Mouse (Mus musculus): ENCODE measurements around the gene Por. TPM values are rescaled to one million over a fixed set of nuclear protein-coding genes. Genes with fewer than 3 reads are reported as not detected.

The Por gene
- polyA plus RNA-seq, 1 experiment from 2014 or later = 33.2 TPM

GRCm38 (mm10) chr5:135643869-135644268 lies 26.0 kb upstream of the Por start:
- 86% methylated on average over 8 of the region's 8 CpGs for WGBS
- H3K9ac ChIP-seq (ENCODE audit: low read length) = no peak overlapping the region
- H3K4me1 ChIP-seq (ENCODE audit: control insufficient read depth in 2 of 2, insufficient read depth in 2 of 2, low read length in 2 of 2) = no peaks in the 10 kb centered on the region
- H3K4me3 ChIP-seq (ENCODE audit: control insufficient read depth in 1 of 2, insufficient read depth in 1 of 2, low read depth in 1 of 2, low read length in 2 of 2) = no peak overlapping the region
- H3K27me3 ChIP-seq (ENCODE audit: control insufficient read depth, insufficient read depth, low read length) = no peaks in the 10 kb centered on the region
- H3K36me3 ChIP-seq (ENCODE audit: control insufficient read depth, insufficient read depth, low read length) = peaks cover 24% of the 10 kb centered on the region
- ATAC-seq (ENCODE audit: insufficient number of reproducible peaks, insufficient read depth, low FRiP score, low read depth) = no peak
- H3K9me3 ChIP-seq (ENCODE audit: control insufficient read depth, low read length) = no peaks in the 10 kb centered on the region
- H3K4me2 ChIP-seq (ENCODE audit: low read length) = no peak overlapping the region
- no peak overlapping the region for H3K27ac ChIP-seq (replicated peaks in 1 of 2; ENCODE audit: control insufficient read depth in 1 of 2, insufficient read depth in 1 of 2, low read depth in 2 of 2, low read length in 2 of 2)

DNA sequence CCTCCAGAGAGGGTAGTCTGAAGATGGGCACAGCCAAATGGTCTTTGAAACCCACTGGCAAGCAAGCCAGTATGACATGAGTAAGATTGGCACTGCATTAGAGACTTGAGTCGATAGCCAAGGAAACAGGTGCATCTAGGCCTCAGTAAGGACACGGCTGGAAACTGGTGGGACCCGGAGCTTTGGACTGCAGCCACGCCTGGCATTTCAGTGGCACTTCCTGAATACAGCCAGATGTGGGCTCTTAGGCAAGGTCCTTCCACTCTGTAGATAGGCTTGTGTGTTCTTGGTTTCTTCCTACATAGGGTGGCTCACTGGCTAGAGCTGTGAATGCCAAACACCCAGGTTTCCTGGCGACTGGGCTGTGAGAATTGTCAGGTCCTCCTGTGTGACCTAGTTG lies 24.5 kb upstream of the Por start:
- Histone ChIP-seq H3K27me3 (ENCODE audit: control insufficient read depth, insufficient read depth, low read length) (no peaks in the 10 kb centered on the region), H3K4me1 (ENCODE audit: control insufficient read depth in 2 of 2, insufficient read depth in 2 of 2, low read length in 2 of 2) (no peaks in the 10 kb centered on the region), H3K36me3 (ENCODE audit: control insufficient read depth, insufficient read depth, low read length) (peaks cover 10% of the 10 kb centered on the region), H3K27ac (replicated peaks in 1 of 2; ENCODE audit: control insufficient read depth in 1 of 2, insufficient read depth in 1 of 2, low read depth in 2 of 2, low read length in 2 of 2) (no peak overlapping the region), H3K4me2 (ENCODE audit: low read length) (no peak overlapping the region), H3K4me3 (ENCODE audit: control insufficient read depth in 1 of 2, insufficient read depth in 1 of 2, low read depth in 1 of 2, low read length in 2 of 2) (no peak overlapping the region), H3K9ac (ENCODE audit: low read length) (no peak overlapping the region), H3K9me3 (ENCODE audit: control insufficient read depth, low read length) (no peaks in the 10 kb centered on the region)
- no peak for ATAC-seq (ENCODE audit: insufficient number of reproducible peaks, insufficient read depth, low FRiP score, low read depth)
- WGBS = 76% methylated on average over 5 of the region's 5 CpGs

GRCm38 (mm10) chr5:135646038-135646437 lies 23.8 kb upstream of the Por start:
- Histone ChIP-seq H3K4me1 (ENCODE audit: control insufficient read depth in 2 of 2, insufficient read depth in 2 of 2, low read length in 2 of 2) (no peaks in the 10 kb centered on the region), H3K4me2 (ENCODE audit: low read length) (no peak overlapping the region), H3K27me3 (ENCODE audit: control insufficient read depth, insufficient read depth, low read length) (no peaks in the 10 kb centered on the region), H3K9ac (ENCODE audit: low read length) (no peak overlapping the region), H3K9me3 (ENCODE audit: control insufficient read depth, low read length) (no peaks in the 10 kb centered on the region), H3K4me3 (ENCODE audit: control insufficient read depth in 1 of 2, insufficient read depth in 1 of 2, low read depth in 1 of 2, low read length in 2 of 2) (no peak overlapping the region), H3K27ac (replicated peaks in 1 of 2; ENCODE audit: control insufficient read depth in 1 of 2, insufficient read depth in 1 of 2, low read depth in 2 of 2, low read length in 2 of 2) (no peak overlapping the region), H3K36me3 (ENCODE audit: control insufficient read depth, insufficient read depth, low read length) (peaks cover 7% of the 10 kb centered on the region)
- WGBS = 75% methylated on average over 6 of the region's 6 CpGs
- ATAC-seq (ENCODE audit: insufficient number of reproducible peaks, insufficient read depth, low FRiP score, low read depth) = no peak

DNA sequence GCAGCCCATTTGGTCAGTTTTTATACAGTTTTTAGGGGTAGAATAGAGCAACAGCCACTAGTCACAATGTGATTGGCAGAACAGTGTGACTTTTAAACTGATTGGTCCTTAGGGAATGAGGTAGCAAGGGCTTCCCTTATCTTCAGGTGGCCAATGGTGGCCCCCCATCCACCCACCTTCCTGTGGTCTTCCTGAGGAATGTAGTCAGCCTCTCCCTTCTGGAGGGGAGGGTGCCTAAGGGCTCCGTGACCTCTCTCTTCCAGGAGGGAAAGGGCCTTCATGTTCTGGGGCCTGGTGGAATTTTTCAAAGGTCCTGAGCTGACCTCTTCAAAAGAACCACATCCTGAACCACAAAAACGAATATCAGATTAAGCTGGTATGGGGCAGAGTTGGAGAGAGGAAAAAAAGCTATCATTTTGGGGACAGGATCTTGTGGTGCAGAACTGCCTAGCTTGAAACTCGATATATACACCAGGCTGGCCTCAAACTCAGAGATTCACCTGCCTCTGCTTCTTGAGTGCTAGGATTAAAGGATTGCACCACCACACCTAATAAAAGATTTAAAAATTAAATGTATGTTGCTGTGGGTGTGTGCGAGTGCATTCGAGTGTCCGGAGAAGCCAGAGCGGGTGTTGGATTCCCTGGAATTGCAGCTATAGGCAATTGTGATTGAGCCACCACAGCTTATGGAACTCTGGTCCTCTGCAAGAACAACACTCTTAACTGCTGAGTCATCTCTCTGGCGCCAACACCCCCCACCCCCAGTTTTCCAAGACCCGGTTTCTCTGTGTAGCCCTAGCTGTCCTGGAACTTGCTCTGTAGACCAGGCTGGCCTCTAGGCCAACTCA lies 21.1 kb upstream of the Por start:
- Histone ChIP-seq H3K4me3 (ENCODE audit: control insufficient read depth in 1 of 2, insufficient read depth in 1 of 2, low read depth in 1 of 2, low read length in 2 of 2) (no peak overlapping the region), H3K9ac (ENCODE audit: low read length) (no peak overlapping the region), H3K9me3 (ENCODE audit: control insufficient read depth, low read length) (no peaks in the 10 kb centered on the region), H3K27me3 (ENCODE audit: control insufficient read depth, insufficient read depth, low read length) (no peaks in the 10 kb centered on the region), H3K36me3 (ENCODE audit: control insufficient read depth, insufficient read depth, low read length) (no peaks in the 10 kb centered on the region), H3K4me2 (ENCODE audit: low read length) (no peak overlapping the region), H3K4me1 (ENCODE audit: control insufficient read depth in 2 of 2, insufficient read depth in 2 of 2, low read length in 2 of 2) (no peaks in the 10 kb centered on the region), H3K27ac (replicated peaks in 1 of 2; ENCODE audit: control insufficient read depth in 1 of 2, insufficient read depth in 1 of 2, low read depth in 2 of 2, low read length in 2 of 2) (no peak overlapping the region)
- ATAC-seq (ENCODE audit: insufficient number of reproducible peaks, insufficient read depth, low FRiP score, low read depth) = no peak
- 71% methylated on average over 9 of the region's 9 CpGs for WGBS

GRCm38 (mm10) chr5:135649309-135649633 lies 20.6 kb upstream of the Por start:
- Histone ChIP-seq H3K9ac (ENCODE audit: low read length) (no peak overlapping the region), H3K4me1 (ENCODE audit: control insufficient read depth in 2 of 2, insufficient read depth in 2 of 2, low read length in 2 of 2) (no peaks in the 10 kb centered on the region)
- 73% methylated on average over 1 of the region's 1 CpGs for WGBS

DNA sequence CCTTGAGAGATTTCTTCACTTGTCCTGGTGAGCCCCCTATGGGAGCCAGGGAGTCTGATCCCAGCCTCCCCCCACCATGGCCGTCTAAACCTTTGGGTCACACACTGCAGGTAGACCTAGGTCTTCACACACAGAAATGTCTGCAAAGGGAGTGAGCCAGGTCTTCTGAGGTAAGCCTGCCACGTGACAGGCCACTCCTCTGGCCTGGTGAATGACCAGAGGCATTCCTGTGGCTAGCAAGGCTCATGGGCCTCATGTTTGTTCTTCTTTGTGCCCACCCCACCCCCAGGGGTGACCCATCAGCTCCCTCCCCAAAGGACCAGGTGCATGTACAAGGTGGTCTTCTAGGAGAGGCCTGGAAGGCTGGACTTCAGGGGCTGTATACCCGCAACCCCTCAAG lies 18.3 kb upstream of the Por start:
- Histone ChIP-seq H3K9me3 (ENCODE audit: control insufficient read depth, low read length) (no peaks in the 10 kb centered on the region), H3K36me3 (ENCODE audit: control insufficient read depth, insufficient read depth, low read length) (no peaks in the 10 kb centered on the region)

More at GRCm38 (mm10) chr5:135649309-135649633, 20.6 kb upstream of the Por start:
- ATAC-seq (ENCODE audit: insufficient number of reproducible peaks, insufficient read depth, low FRiP score, low read depth) = no peak
- Histone ChIP-seq H3K4me2 (ENCODE audit: low read length) (no peak overlapping the region), H3K27ac (replicated peaks in 1 of 2; ENCODE audit: control insufficient read depth in 1 of 2, insufficient read depth in 1 of 2, low read depth in 2 of 2, low read length in 2 of 2) (no peak overlapping the region), H3K4me3 (ENCODE audit: control insufficient read depth in 1 of 2, insufficient read depth in 1 of 2, low read depth in 1 of 2, low read length in 2 of 2) (no peak overlapping the region), H3K9me3 (ENCODE audit: control insufficient read depth, low read length) (no peaks in the 10 kb centered on the region), H3K36me3 (ENCODE audit: control insufficient read depth, insufficient read depth, low read length) (no peaks in the 10 kb centered on the region), H3K27me3 (ENCODE audit: control insufficient read depth, insufficient read depth, low read length) (no peaks in the 10 kb centered on the region)

GRCm38 (mm10) chr5:135653209-135653608 lies 16.6 kb upstream of the Por start:
- H3K4me3 ChIP-seq (ENCODE audit: control insufficient read depth in 1 of 2, insufficient read depth in 1 of 2, low read depth in 1 of 2, low read length in 2 of 2) = no peak overlapping the region
- ATAC-seq (ENCODE audit: insufficient number of reproducible peaks, insufficient read depth, low FRiP score, low read depth) = no peak
- no peak overlapping the region for H3K27ac ChIP-seq (replicated peaks in 1 of 2; ENCODE audit: control insufficient read depth in 1 of 2, insufficient read depth in 1 of 2, low read depth in 2 of 2, low read length in 2 of 2)
- no peaks in the 10 kb centered on the region for H3K9me3 ChIP-seq (ENCODE audit: control insufficient read depth, low read length)
- H3K27me3 ChIP-seq (ENCODE audit: control insufficient read depth, insufficient read depth, low read length) = no peaks in the 10 kb centered on the region
- H3K36me3 ChIP-seq (ENCODE audit: control insufficient read depth, insufficient read depth, low read length) = no peaks in the 10 kb centered on the region
- 89% methylated on average over 2 of the region's 2 CpGs for WGBS
- 0 out of 4 replicates have a peak, but pooled peaks cover 0 to 2% of the 10 kb centered on the region in 2 experiments for H3K4me1 ChIP-seq (ENCODE audit: control insufficient read depth in 2 of 2, insufficient read depth in 2 of 2, low read length in 2 of 2)
- no peak overlapping the region for H3K9ac ChIP-seq (ENCODE audit: low read length)
- no peak overlapping the region for H3K4me2 ChIP-seq (ENCODE audit: low read length)

More for the DNA sequence above, 18.3 kb upstream of the Por start:
- Histone ChIP-seq H3K27me3 (ENCODE audit: control insufficient read depth, insufficient read depth, low read length) (no peaks in the 10 kb centered on the region), H3K9ac (ENCODE audit: low read length) (no peak overlapping the region), H3K4me3 (ENCODE audit: control insufficient read depth in 1 of 2, insufficient read depth in 1 of 2, low read depth in 1 of 2, low read length in 2 of 2) (no peak overlapping the region), H3K27ac (replicated peaks in 1 of 2; ENCODE audit: control insufficient read depth in 1 of 2, insufficient read depth in 1 of 2, low read depth in 2 of 2, low read length in 2 of 2) (no peak overlapping the region), H3K4me1 (ENCODE audit: control insufficient read depth in 2 of 2, insufficient read depth in 2 of 2, low read length in 2 of 2) (no peaks in the 10 kb centered on the region), H3K4me2 (ENCODE audit: low read length) (no peak overlapping the region)
- 80% methylated on average over 3 of the region's 3 CpGs for WGBS
- no peak for ATAC-seq (ENCODE audit: insufficient number of reproducible peaks, insufficient read depth, low FRiP score, low read depth)

- H3K9me3 ChIP-seq (ENCODE audit: control insufficient read depth, low read length) = no peaks in the 10 kb centered on the region
- no peak overlapping the region for H3K9ac ChIP-seq (ENCODE audit: low read length)
- H3K4me3 ChIP-seq (ENCODE audit: control insufficient read depth in 1 of 2, insufficient read depth in 1 of 2, low read depth in 1 of 2, low read length in 2 of 2) = no peak overlapping the region
- H3K36me3 ChIP-seq (ENCODE audit: control insufficient read depth, insufficient read depth, low read length) = no peaks in the 10 kb centered on the region
- H3K4me1 ChIP-seq (ENCODE audit: control insufficient read depth in 2 of 2, insufficient read depth in 2 of 2, low read length in 2 of 2) = peaks cover 2 to 11% of the 10 kb centered on the region in 2 experiments; a peak in 2 of 4 replicates
- 71% methylated on average over 5 of the region's 5 CpGs for WGBS
- H3K27ac ChIP-seq (replicated peaks in 1 of 2; ENCODE audit: control insufficient read depth in 1 of 2, insufficient read depth in 1 of 2, low read depth in 2 of 2, low read length in 2 of 2) = no peak overlapping the region
- H3K4me2 ChIP-seq (ENCODE audit: low read length) = no peak overlapping the region
- H3K27me3 ChIP-seq (ENCODE audit: control insufficient read depth, insufficient read depth, low read length) = no peaks in the 10 kb centered on the region
- ATAC-seq (ENCODE audit: insufficient number of reproducible peaks, insufficient read depth, low FRiP score, low read depth) = no peak
Measured at GRCm38 (mm10) chr5:135656046-135656445, 13.8 kb upstream of the Por start.
